Mouse (Mus musculus) hindbrain, embryonic 11.5 days (tissue): ENCODE data around the gene Lpp. TPM values are rescaled to one million over a fixed set of nuclear protein-coding genes. Genes with fewer than 3 reads are reported as not detected.

Source experiments
- ATAC-seq: fragments of 200-750 bp; cut with Nextera tagmentation; 2 replicates; pipeline ENCODE4 v1.8.0; 2017; ENCODE audit warnings: mild to moderate bottlenecking, moderate TSS enrichment, moderate library complexity; ENCODE audit not compliant: low FRiP score
- DNase-seq: peaks from one replicate; pipeline ENCODE4 v3.0.0-alpha.2; 2015; ENCODE audit warnings: low spot score
- H3K27ac ChIP-seq: fragments of 300-500 bp; sonication (generic); 2 replicates; pipeline ENCODE4 v1.5.1; 2014; ENCODE audit warnings: mild to moderate bottlenecking, low read depth, low read length
- H3K27me3 ChIP-seq: fragments of 300-500 bp; sonication (generic); 2 replicates; pipeline ENCODE4 v1.6.1; 2014; ENCODE audit warnings: mild to moderate bottlenecking, low read length, moderate library complexity, mixed read lengths; ENCODE audit not compliant: control insufficient read depth, insufficient read depth
- H3K36me3 ChIP-seq: fragments of 300-500 bp; sonication (generic); 2 replicates; pipeline ENCODE4 v1.6.1; 2014; ENCODE audit warnings: mild to moderate bottlenecking, low read length, moderate library complexity, mixed read lengths; ENCODE audit not compliant: control insufficient read depth, insufficient read depth
- H3K4me1 ChIP-seq: fragments of 300-500 bp; sonication (generic); replicated peaks from 2 replicates; pipeline ENCODE4 v1.6.1; 2014; ENCODE audit warnings: low read length, mixed read lengths; ENCODE audit not compliant: control insufficient read depth, insufficient read depth
- H3K4me2 ChIP-seq: fragments of 300-500 bp; sonication (generic); replicated peaks from 2 replicates; pipeline ENCODE4 v1.6.1; 2014; ENCODE audit warnings: mild to moderate bottlenecking, low read depth, low read length
- H3K4me3 ChIP-seq: fragments of 300-500 bp; sonication (generic); 2 replicates; pipeline ENCODE4 v1.5.1; 2014; ENCODE audit warnings: low read depth, low read length
- H3K9ac ChIP-seq: fragments of 300-500 bp; sonication (generic); 2 replicates; pipeline ENCODE4 v1.6.1; 2014; ENCODE audit warnings: low read depth, low read length
- H3K9me3 ChIP-seq: fragments of 300-500 bp; sonication (generic); 2 replicates; pipeline ENCODE4 v1.6.1; 2016; ENCODE audit warnings: low read length; ENCODE audit not compliant: control insufficient read depth
- WGBS: fragments of 180-500 bp; shearing (Covaris S2); extraction: QIAGEN DNeasy Blood & Tissue Kit; methylation state at CpG from one replicate; pipeline ENCODE4 v1.1.7; 2014; 5-methylcytosine and 5-hydroxymethylcytosine counted together
- polyA plus RNA-seq: library from polyadenylated mRNA; unstranded; fragments of >200 nt; fragmentation: Nextera tagmentation; extraction: Ambion mirVana; gene quantifications from 2 replicates; pipeline ENCODE4 v1.2.1, GENCODE M21; 2014

The Lpp gene
- polyA plus RNA-seq, 1 experiment from 2014 or later: 25.1 TPM

GRCm38 (mm10) chr16:24489516-24490285 is 96.4 kb downstream of the Lpp start:
- Histone ChIP-seq H3K9me3 (no peaks in the 10 kb centered on the region), H3K27me3 (no peaks in the 10 kb centered on the region), H3K27ac (no peak overlapping the region), H3K4me2 (no peak overlapping the region), H3K36me3 (no peaks in the 10 kb centered on the region), H3K4me3 (no peak overlapping the region), H3K9ac (no peak overlapping the region), H3K4me1 (no peaks in the 10 kb centered on the region)
- WGBS: 89% methylated on average over 8 of the region's 8 CpGs
- DNase-seq (no peak), ATAC-seq (no peak)

GRCm38 (mm10) chr16:24490751-24491485 is 97.6 kb downstream of the Lpp start:
- ATAC-seq (peak; percentile 79), DNase-seq (peak; percentile 37)
- H3K36me3 ChIP-seq: no peaks in the 10 kb centered on the region
- no peak overlapping the region for H3K4me2 ChIP-seq
- H3K27me3 ChIP-seq: no peaks in the 10 kb centered on the region
- H3K4me1 ChIP-seq: no peaks in the 10 kb centered on the region
- H3K4me3 ChIP-seq: no peak overlapping the region
- no peak overlapping the region for H3K27ac ChIP-seq
- no peaks in the 10 kb centered on the region for H3K9me3 ChIP-seq
- 52% methylated on average over 18 of the region's 18 CpGs for WGBS
- no peak overlapping the region for H3K9ac ChIP-seq

GRCm38 (mm10) chr16:24491486-24491758 is 98.1 kb downstream of the Lpp start:
- no peak overlapping the region for H3K4me3 ChIP-seq

GRCm38 (mm10) chr16:24492194-24492940 is 99.1 kb downstream of the Lpp start:
- Histone ChIP-seq H3K4me3 (no peak overlapping the region), H3K27me3 (no peaks in the 10 kb centered on the region), H3K27ac (no peak overlapping the region), H3K36me3 (no peaks in the 10 kb centered on the region), H3K9me3 (no peaks in the 10 kb centered on the region), H3K4me1 (no peaks in the 10 kb centered on the region), H3K4me2 (no peak overlapping the region), H3K9ac (no peak overlapping the region)
- DNase-seq (no peak), ATAC-seq (0 out of 2 replicates have a peak, but pooled peaks have one; percentile 27)
- 80% methylated on average over 4 of the region's 4 CpGs for WGBS

More at GRCm38 (mm10) chr16:24491486-24491758, 98.1 kb downstream of the Lpp start:
- Histone ChIP-seq H3K36me3 (no peaks in the 10 kb centered on the region), H3K4me2 (no peak overlapping the region), H3K27me3 (no peaks in the 10 kb centered on the region), H3K27ac (no peak overlapping the region), H3K4me1 (no peaks in the 10 kb centered on the region), H3K9me3 (no peaks in the 10 kb centered on the region), H3K9ac (no peak overlapping the region)
- 74% methylated on average over 2 of the region's 2 CpGs for WGBS
- DNase-seq: no peak
- no peak for ATAC-seq

GRCm38 (mm10) chr16:24494531-24494930 is 101.2 kb downstream of the Lpp start:
- Histone ChIP-seq H3K4me3 (no peak overlapping the region), H3K36me3 (no peaks in the 10 kb centered on the region), H3K4me2 (no peak overlapping the region), H3K4me1 (no peaks in the 10 kb centered on the region), H3K27me3 (no peaks in the 10 kb centered on the region), H3K27ac (no peak overlapping the region), H3K9me3 (no peaks in the 10 kb centered on the region), H3K9ac (no peak overlapping the region)
- DNase-seq: no peak
- WGBS: 63% methylated on average over 6 of the region's 6 CpGs
- no peak for ATAC-seq

- H3K9me3 ChIP-seq: no peaks in the 10 kb centered on the region
- 83% methylated on average over 4 of the region's 4 CpGs for WGBS
- no peak for ATAC-seq
- no peaks in the 10 kb centered on the region for H3K36me3 ChIP-seq
- H3K27ac ChIP-seq: no peak overlapping the region
- no peak overlapping the region for H3K9ac ChIP-seq
- no peak overlapping the region for H3K4me2 ChIP-seq
- no peak for DNase-seq
- no peak overlapping the region for H3K4me3 ChIP-seq
- H3K4me1 ChIP-seq: no peaks in the 10 kb centered on the region
- H3K27me3 ChIP-seq: no peaks in the 10 kb centered on the region
Observed at GRCm38 (mm10) chr16:24495461-24495860, 102.2 kb downstream of the Lpp start.

- Histone ChIP-seq H3K36me3 (no peaks in the 10 kb centered on the region), H3K9ac (no peak overlapping the region), H3K4me2 (no peak overlapping the region), H3K27me3 (no peaks in the 10 kb centered on the region), H3K9me3 (no peaks in the 10 kb centered on the region), H3K4me1 (no peaks in the 10 kb centered on the region), H3K27ac (no peak overlapping the region), H3K4me3 (no peak overlapping the region)
- DNase-seq: no peak
- WGBS: 91% methylated on average over 7 of the region's 7 CpGs
- no peak for ATAC-seq
Observed at GRCm38 (mm10) chr16:24496635-24497034, 103.3 kb downstream of the Lpp start.

GRCm38 (mm10) chr16:24497413-24497812 is 104.1 kb downstream of the Lpp start:
- Histone ChIP-seq H3K9me3 (no peaks in the 10 kb centered on the region), H3K27me3 (no peaks in the 10 kb centered on the region), H3K4me1 (no peaks in the 10 kb centered on the region), H3K4me2 (no peak overlapping the region), H3K9ac (no peak overlapping the region), H3K27ac (no peak overlapping the region), H3K36me3 (no peaks in the 10 kb centered on the region), H3K4me3 (no peak overlapping the region)
- no peak for ATAC-seq
- 96% methylated on average over 2 of the region's 2 CpGs for WGBS
- DNase-seq: no peak
